Mouse (Mus musculus): ENCODE measurements at regions not wholly inside any gene's neighbourhood (a gene's known extent, or its start where the extent isn't known, plus 50 kb on each side); places are given as distances from the start of the nearest gene placed in this dataset.

DNA sequence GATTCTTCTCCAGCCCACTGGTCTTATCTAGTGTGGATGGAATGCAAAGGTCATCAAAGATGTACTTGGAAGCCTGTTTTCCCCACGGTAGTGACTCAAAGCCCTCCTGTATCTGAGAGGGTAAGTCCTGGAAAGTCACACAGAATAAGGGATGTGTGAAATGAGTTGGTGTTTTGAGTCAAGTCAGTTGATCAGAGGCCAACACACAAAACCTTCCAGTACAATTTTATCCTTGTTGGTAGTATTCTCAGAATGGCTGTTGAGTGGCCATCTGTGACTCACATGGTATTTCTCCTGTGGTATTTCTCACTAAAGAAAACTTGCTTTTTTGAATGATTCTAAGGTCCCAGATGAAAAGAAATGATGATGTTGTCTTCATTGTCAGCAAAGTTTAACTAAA is 384.8 kb upstream of the Jag1 start:
- WGBS, result 22% methylated on average over 1 of the region's 1 CpGs
- DNase-seq (no peak), ATAC-seq (ENCODE audit: insufficient read depth) (no peak)
- no peak overlapping the region for H3K27ac ChIP-seq (ENCODE audit: low read depth)
- no peak overlapping the region for H3K4me2 ChIP-seq
- H3K36me3 ChIP-seq (ENCODE audit: insufficient read depth), result no peaks in the 10 kb centered on the region
- no peaks in the 10 kb centered on the region for H3K9me3 ChIP-seq (ENCODE audit: low read depth, low read length)
- no peaks in the 10 kb centered on the region for H3K27me3 ChIP-seq (ENCODE audit: insufficient read depth, low read length)
- H3K4me3 ChIP-seq (ENCODE audit: low read depth, low read length), result no peak overlapping the region
- H3K9ac ChIP-seq, result no peak overlapping the region
- no peak for TF ChIP-seq CTCF (IDR thresholded peaks at IDR 0.05; ENCODE audit: low read depth)
- no peaks in the 10 kb centered on the region for H3K4me1 ChIP-seq (ENCODE audit: insufficient read depth)

DNA sequence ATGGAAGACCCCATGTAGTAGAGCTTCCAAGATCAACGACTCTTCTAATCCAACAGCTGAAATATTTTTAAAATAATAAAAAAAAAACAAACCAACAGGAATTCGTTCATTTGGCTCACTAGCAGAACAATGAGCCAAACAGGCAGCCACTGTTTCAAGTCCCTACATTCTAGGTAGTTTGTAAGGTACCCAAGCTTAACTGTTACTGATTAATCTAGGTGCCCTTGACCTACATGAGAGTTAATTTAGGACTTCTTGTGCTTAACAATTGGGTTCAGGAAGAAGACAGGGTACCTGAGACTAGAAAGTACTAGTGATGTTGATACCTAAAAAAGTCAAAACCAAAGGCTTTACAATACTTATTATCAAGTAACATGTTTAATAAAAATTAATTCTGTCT is 381.2 kb upstream of the Jag1 start:
- Histone ChIP-seq H3K9ac (no peak overlapping the region), H3K9me3 (ENCODE audit: low read depth, low read length) (no peaks in the 10 kb centered on the region), H3K4me3 (ENCODE audit: low read depth, low read length) (no peak overlapping the region), H3K27me3 (ENCODE audit: insufficient read depth, low read length) (no peaks in the 10 kb centered on the region), H3K27ac (ENCODE audit: low read depth) (no peak overlapping the region), H3K36me3 (ENCODE audit: insufficient read depth) (no peaks in the 10 kb centered on the region), H3K4me1 (ENCODE audit: insufficient read depth) (no peaks in the 10 kb centered on the region), H3K4me2 (no peak overlapping the region)
- 65% methylated on average over 2 of the region's 2 CpGs for WGBS
- no peak for DNase-seq
- no peak for TF ChIP-seq CTCF (IDR thresholded peaks at IDR 0.05; ENCODE audit: low read depth)
- ATAC-seq (ENCODE audit: insufficient read depth), result no peak

- no peak for TF ChIP-seq CTCF (IDR thresholded peaks at IDR 0.05; ENCODE audit: low read depth)
- H3K9ac ChIP-seq, result no peak overlapping the region
- DNase-seq, result peak; percentile 51
- no peaks in the 10 kb centered on the region for H3K9me3 ChIP-seq (ENCODE audit: low read depth, low read length)
- H3K27me3 ChIP-seq (ENCODE audit: insufficient read depth, low read length), result no peaks in the 10 kb centered on the region
- no peak overlapping the region for H3K4me2 ChIP-seq
- WGBS, result 67% methylated on average over 5 of the region's 5 CpGs
- H3K4me3 ChIP-seq (ENCODE audit: low read depth, low read length), result no peak overlapping the region
- H3K36me3 ChIP-seq (ENCODE audit: insufficient read depth), result no peaks in the 10 kb centered on the region
- no peak overlapping the region for H3K27ac ChIP-seq (ENCODE audit: low read depth)
- H3K4me1 ChIP-seq (ENCODE audit: insufficient read depth), result no peaks in the 10 kb centered on the region
- no peak for ATAC-seq (ENCODE audit: insufficient read depth)
Observed at GRCm38 (mm10) chr2:137493600-137493999, 377.2 kb upstream of the Jag1 start.

DNA sequence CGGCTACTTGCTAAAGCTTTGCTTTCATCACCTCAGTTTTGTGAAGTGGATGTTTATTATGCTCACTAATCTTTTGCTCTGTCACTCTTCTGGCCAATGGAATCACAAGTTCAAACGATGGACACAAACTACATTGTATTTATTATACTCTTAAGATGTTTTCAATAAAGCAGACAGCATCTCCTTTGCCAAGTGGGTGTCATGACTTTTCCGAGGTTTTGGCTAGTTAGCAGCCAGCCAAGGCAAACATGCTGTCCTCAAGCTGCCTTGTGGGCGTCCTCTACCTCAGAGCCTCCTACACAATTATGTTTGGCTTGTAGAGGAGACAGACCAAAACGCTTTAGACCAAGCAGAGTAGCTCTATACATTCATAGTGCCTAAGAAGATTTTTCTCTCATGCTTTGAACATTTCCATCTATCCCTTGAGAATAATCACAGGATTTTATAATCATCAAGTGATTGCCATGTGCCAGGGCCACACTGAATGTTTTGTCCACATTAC is 372.8 kb upstream of the Jag1 start:
- Histone ChIP-seq H3K27me3 (ENCODE audit: insufficient read depth, low read length) (no peaks in the 10 kb centered on the region), H3K4me3 (ENCODE audit: low read depth, low read length) (no peak overlapping the region), H3K9me3 (ENCODE audit: low read depth, low read length) (no peaks in the 10 kb centered on the region), H3K27ac (ENCODE audit: low read depth) (no peak overlapping the region), H3K9ac (no peak overlapping the region), H3K4me1 (ENCODE audit: insufficient read depth) (no peaks in the 10 kb centered on the region), H3K36me3 (ENCODE audit: insufficient read depth) (no peaks in the 10 kb centered on the region), H3K4me2 (no peak overlapping the region)
- 43% methylated on average over 5 of the region's 5 CpGs for WGBS
- ATAC-seq (ENCODE audit: insufficient read depth), result no peak
- peak; percentile 4 for DNase-seq
- TF ChIP-seq CTCF (IDR thresholded peaks at IDR 0.05; ENCODE audit: low read depth), result no peak

GRCm38 (mm10) chr2:137468769-137469168 is 352.3 kb upstream of the Jag1 start:
- Histone ChIP-seq H3K4me2 (no peak overlapping the region), H3K4me1 (ENCODE audit: insufficient read depth) (no peaks in the 10 kb centered on the region), H3K36me3 (ENCODE audit: insufficient read depth) (no peaks in the 10 kb centered on the region), H3K9ac (no peak overlapping the region), H3K27me3 (ENCODE audit: insufficient read depth, low read length) (no peaks in the 10 kb centered on the region), H3K4me3 (ENCODE audit: low read depth, low read length) (no peak overlapping the region), H3K27ac (ENCODE audit: low read depth) (no peak overlapping the region), H3K9me3 (ENCODE audit: low read depth, low read length) (no peaks in the 10 kb centered on the region)
- no peak for DNase-seq
- ATAC-seq (ENCODE audit: insufficient read depth), result no peak
- 26% methylated on average over 1 of the region's 1 CpGs for WGBS
- TF ChIP-seq CTCF (IDR thresholded peaks at IDR 0.05; ENCODE audit: low read depth), result no peak

DNA sequence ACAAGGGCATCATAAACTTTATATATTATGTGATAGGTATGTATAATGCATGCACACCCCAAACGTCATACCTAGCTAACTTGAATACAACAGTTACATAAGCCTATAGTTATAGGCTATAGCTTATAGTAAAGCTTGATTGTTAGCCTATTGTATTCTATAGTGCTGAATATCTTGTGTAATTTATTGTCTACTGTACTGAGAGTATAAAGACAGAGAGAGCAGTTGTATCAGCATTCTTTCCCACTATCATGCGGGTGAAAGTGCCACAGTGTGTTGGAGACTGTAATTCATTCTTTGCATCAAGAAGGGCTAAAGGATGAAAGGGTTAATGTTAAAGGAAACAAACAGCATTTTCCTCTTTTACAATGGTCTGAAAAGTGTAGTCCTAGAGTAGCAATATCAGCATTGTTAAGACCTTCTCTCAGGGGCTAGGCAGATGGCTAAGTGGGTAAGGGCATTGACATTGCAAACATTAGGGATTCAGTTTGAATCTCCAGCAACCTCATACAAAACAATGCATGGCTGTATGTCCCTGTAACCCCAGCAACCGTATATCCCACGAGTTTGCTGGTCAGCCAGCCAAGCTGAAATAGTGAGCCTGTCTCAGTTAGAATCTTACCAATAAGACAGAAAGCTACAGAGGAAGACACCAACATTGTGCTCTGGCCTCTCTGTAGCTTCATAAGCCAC is 340.8 kb upstream of the Jag1 start:
- no peak overlapping the region for H3K4me3 ChIP-seq (ENCODE audit: low read depth, low read length)
- no peak overlapping the region for H3K9ac ChIP-seq
- DNase-seq, result no peak
- WGBS, result 34% methylated on average over 4 of the region's 4 CpGs
- 0 out of 2 replicates have a peak, but pooled peaks have one; percentile 15 for ATAC-seq (ENCODE audit: insufficient read depth)
- no peak overlapping the region for H3K4me2 ChIP-seq
- 0 out of 2 replicates have a peak, but pooled peaks cover 4% of the 10 kb centered on the region for H3K4me1 ChIP-seq (ENCODE audit: insufficient read depth)
- no peak overlapping the region for H3K27ac ChIP-seq (ENCODE audit: low read depth)
- no peak for TF ChIP-seq CTCF (IDR thresholded peaks at IDR 0.05; ENCODE audit: low read depth)
- H3K27me3 ChIP-seq (ENCODE audit: insufficient read depth, low read length), result no peaks in the 10 kb centered on the region
- no peaks in the 10 kb centered on the region for H3K9me3 ChIP-seq (ENCODE audit: low read depth, low read length)
- no peaks in the 10 kb centered on the region for H3K36me3 ChIP-seq (ENCODE audit: insufficient read depth)

- no peak overlapping the region for H3K27ac ChIP-seq (ENCODE audit: low read depth)
- H3K27me3 ChIP-seq (ENCODE audit: insufficient read depth, low read length), result no peaks in the 10 kb centered on the region
Observed at GRCm38 (mm10) chr2:137456436-137456835, 340.0 kb upstream of the Jag1 start.

More at GRCm38 (mm10) chr2:137456436-137456835, 340.0 kb upstream of the Jag1 start:
- Histone ChIP-seq H3K9me3 (ENCODE audit: low read depth, low read length) (no peaks in the 10 kb centered on the region), H3K4me3 (ENCODE audit: low read depth, low read length) (no peak overlapping the region), H3K4me1 (ENCODE audit: insufficient read depth) (0 out of 2 replicates have a peak, but pooled peaks cover 4% of the 10 kb centered on the region), H3K36me3 (ENCODE audit: insufficient read depth) (no peaks in the 10 kb centered on the region), H3K9ac (no peak overlapping the region), H3K4me2 (no peak overlapping the region)
- TF ChIP-seq CTCF (IDR thresholded peaks at IDR 0.05; ENCODE audit: low read depth), result no peak
- ATAC-seq (ENCODE audit: insufficient read depth), result peak; percentile 62; the same call in 1 of the 2 replicates
- WGBS, result 32% methylated on average over 3 of the region's 3 CpGs
- peak; percentile 69 for DNase-seq

Measured in lung, embryonic 14.5 days (tissue).